Mouse (Mus musculus): ENCODE data around the gene Cd300ld2.
"Not testable (repeated sequence)": the region's sequence is repeated elsewhere in the genome, so short reads cannot be mapped to it uniquely, and the experiment has no call there.

The Cd300ld2 gene

DNA sequence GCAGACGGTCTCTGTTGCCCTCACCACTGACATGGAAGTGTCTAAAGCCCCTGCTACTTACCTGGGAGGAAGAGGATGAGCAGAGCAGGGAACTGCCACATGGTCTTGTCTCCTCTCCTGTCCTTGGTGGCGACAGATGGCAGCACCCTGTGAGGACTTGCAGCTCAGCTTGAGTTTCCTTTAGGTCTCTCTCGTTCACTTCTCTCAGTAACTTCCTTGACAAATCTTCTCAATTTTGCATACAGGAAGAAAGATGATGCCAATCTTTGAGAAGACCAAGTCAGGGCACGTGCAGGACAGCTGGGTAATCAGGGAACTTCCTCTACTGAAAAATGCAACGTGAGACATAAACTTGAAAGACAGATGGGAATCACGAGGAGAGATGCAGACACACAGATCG is at the start of gene Cd300ld2:
Cd300ld2 (minus strand) TSS at position 101 of the 400 bp plus-strand sequence.
- not testable (repeated sequence) for DNase-seq

DNA sequence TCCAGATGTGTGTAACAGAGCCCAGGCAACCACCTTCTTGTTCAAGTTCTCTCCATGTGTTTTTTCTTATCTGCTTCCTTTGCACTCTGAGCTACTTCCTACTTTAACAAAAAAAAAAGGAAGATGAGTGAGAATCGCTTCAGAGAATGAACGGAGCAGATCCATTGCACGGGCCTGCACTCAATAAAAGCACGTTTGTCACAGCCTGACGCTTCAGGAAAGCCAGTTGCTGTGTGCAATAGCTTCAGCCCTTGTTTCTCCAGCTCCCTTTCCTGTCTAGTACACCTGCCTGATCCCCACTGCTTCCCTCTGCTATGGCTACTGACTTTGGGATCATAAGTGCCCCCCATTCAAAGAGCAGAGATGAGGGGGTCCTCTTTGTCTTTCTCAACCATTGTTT is 46.1 kb upstream of the Cd300ld2 start, which contains the start of gene Cd300e:
Cd300e (minus strand) TSS at position 101 of the 400 bp plus-strand sequence.
- no peak for DNase-seq

DNA sequence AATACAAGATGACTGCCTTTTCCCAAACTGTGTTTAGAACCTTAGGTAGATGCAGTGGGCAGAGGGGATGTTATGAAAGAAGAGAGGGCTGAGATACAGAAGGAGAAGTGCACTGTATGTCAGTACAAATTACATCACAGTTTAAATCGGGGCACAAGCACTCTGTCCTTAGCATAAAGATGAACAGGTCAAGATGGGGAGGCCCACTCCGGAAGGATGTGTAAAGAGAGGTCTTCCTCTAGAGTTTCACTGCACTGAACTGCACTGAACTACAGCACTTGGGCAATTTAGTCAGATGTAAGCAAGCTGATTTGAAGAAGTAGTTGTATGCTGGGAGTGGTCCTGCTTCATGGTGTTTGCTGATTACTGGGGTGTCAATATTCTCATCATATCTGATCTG is 43.8 kb upstream of the Cd300ld2 start:
- no peak for DNase-seq

DNA sequence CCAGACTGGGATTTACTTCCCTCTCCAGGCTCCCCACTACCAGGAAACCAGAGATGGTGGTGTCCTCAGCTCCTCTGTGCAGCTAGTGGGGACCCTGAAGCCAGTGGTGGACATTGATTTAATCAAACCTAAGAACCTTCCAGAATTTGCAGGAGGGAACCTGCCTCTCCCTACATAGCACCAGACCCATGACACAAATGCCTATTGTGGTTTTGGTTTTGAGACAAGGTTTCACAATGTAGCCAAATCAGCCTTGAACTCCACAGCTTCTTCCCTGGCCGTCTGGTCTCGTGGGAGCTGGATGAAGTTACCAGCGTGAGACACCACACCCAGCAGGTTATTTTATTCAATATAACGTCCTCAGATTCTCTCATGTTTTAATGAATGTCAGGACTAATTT is 42.7 kb upstream of the Cd300ld2 start:
- DNase-seq = no peak

DNA sequence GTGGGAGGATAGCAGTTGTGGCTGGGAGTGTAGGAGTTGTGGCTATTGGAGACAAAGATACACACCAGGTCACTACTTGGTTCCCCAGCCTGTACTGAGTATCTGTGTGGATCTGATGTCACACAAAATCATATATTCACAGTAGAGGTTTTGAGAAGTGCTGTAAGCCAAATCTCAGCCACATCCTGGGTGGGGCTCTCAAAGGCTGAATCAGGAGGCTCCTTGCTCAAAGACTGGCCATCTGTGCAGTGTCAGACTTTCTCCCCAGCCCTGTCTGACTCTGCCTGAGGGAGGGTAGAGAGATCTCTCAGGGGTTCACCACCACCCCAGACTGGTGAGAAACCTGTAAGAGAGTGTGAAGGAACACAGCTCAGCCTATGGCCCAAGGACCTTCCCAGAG is 38.5 kb upstream of the Cd300ld2 start:
- DNase-seq = no peak

DNA sequence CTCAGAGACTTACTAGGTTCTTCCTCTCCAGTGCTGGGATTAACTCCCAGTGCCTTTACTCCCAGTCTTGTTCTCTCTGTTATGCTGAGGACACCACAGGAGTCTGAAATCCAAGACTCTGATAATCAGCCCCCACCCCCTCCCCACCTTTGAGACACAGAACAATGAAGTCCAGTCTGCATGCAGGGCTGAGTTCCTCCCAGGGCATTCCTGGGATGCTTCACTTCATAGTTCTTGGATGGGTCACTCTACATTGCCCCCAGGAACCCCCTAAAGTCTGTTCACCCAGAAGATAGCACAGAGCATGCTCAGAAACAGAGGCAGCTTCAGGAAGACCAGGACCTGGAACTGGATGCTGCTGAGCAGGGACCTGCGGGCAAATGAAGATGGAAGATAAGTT is 37.0 kb upstream of the Cd300ld2 start:
- no peak for DNase-seq

DNA sequence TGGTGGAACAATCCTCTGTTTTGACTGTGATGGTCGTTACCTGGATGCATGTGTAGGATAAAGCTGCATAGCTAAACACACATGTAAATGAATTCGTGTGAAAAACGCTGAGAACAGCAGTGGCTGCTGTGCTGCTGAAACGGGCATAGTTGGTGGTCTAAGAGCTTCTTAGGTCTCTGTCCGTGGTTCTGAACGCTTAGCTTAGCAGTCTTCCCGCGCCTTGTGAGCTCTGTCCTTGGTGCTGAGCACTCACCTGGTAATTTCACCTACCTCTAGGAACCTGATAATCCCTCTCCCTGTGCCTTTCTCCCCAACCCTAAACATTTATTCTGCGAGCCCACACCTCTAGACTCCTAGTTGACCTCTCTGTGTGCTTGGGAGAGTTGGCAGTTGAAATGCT is 36.2 kb upstream of the Cd300ld2 start:
- DNase-seq = peak; percentile 29 to 31

DNA sequence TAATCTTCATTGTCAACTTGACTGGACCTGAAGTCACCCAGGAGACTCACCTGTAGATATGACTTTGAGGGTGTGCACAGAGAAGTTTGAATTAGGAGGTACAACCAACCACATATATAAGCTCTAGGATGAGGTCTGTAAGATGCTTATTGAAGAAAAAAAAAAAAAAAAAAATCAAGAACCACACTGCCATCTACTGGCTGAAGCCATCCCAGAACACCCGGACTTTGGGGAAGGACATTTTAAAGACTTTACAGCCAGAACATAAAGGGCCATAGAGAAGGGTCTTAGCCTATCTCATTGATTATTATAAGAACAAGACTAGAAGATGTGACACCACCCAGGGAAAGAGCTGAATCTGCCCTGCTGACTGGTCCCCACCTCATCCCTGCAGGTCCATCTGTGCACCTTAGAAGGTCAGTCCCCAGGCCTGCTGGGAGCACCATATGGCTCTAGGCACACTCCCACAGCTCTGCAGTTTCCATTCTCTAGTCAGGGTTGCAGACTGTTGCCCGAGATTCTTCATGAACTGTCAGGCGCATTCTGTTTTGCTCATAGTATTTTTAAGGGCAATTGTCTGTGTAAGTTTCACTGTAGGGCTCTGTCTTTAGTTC is 33.4 kb upstream of the Cd300ld2 start:
- peak; percentile 14 to 32 for DNase-seq

DNA sequence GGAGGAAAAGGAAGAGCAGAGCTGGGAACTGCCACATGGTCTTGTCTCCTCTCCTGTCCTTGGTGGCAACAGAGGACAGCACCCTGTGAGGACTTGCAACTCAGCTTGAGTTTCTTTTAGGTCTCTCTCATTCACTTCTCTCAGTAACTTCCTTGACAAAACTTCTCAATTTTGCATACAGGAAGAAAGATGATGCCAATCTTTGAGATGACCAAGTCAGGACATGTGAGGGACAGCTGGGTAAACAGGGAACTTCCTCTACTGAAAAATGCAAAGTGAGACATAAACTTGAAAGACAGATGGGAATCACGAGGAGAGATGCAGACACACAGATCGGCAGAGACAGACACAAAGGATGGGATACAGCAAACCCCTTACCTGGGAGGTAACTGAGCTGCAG is 32.3 kb upstream of the Cd300ld2 start, which contains the start of gene Cd300ld3:
Cd300ld3 (minus strand) TSS at position 151 of the 400 bp plus-strand sequence.
- DNase-seq = no peak

DNA sequence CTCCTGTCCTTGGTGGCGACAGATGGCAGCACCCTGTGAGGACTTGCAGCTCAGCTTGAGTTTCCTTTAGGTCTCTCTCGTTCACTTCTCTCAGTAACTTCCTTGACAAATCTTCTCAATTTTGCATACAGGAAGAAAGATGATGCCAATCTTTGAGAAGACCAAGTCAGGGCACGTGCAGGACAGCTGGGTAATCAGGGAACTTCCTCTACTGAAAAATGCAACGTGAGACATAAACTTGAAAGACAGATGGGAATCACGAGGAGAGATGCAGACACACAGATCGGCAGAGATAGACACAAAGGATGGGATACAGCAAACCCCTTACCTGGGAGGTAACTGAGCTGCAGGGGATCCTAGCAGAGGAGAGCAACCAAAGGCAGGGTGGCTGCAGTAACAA is 21.7 kb upstream of the Cd300ld2 start, which contains the start of gene Cd300ld5:
Cd300ld5 (minus strand) TSS at position 101 of the 400 bp plus-strand sequence.
- DNase-seq = not testable (repeated sequence)

DNA sequence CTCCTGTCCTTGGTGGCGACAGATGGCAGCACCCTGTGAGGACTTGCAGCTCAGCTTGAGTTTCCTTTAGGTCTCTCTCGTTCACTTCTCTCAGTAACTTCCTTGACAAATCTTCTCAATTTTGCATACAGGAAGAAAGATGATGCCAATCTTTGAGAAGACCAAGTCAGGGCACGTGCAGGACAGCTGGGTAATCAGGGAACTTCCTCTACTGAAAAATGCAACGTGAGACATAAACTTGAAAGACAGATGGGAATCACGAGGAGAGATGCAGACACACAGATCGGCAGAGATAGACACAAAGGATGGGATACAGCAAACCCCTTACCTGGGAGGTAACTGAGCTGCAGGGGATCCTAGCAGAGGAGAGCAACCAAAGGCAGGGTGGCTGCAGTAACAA is 10.9 kb upstream of the Cd300ld2 start, which contains the start of gene Cd300ld4:
Cd300ld4 (minus strand) TSS at position 101 of the 400 bp plus-strand sequence.
- not testable (repeated sequence) for DNase-seq

DNA sequence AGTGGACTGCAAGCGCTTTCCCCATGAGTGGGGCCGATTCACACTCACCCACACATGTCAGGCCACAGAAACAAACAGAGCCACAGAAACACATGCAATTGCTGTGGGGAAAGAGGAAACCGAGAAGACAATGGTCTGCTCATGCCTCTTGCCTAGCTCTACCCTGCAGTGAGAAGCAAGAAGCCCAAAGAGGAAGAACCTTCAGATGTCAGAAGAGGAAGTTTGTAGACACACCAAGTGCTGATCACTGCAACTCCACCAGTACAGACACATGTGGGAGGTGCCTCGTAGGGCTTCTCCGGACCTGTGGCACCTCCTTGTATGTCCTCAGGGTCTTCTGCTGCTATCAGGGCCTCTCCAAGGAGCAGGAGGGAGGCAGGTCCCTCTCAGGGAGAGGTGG is 11.9 kb downstream of the Cd300ld2 start:
- peak in 1 of 2 experiments; percentile 1 for DNase-seq

DNA sequence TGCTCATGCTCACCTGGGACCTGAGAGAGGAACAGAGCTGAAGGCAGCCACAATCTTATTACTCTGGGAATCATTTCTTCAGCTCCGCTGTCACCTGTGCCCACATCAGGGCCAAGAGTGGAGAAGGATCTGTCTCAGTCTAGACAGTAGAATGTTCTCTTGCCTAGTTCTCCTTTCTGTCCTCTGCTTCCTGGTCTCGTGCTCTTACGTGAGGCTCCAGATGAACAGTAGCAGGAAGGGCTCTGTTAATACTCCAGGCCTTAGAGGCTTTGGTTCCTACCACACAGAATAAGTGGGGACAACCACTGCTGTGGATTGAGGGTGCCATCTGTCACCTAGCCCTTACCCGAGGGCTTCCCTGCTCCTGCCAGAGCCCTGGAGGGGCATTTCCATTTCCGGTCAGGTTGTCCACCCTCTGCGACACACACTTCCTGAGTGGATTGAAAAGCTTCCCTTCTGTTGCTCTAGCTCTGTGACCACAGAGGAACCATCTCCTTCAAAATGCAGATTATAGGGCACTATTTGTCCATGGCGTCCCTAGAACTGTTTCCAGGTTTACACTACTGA is 14.4 kb downstream of the Cd300ld2 start, which contains the start of gene Cd300c2:
Cd300c2 (minus strand) TSS at position 407 of the 567 bp plus-strand sequence.
- DNase-seq = no peak

DNA sequence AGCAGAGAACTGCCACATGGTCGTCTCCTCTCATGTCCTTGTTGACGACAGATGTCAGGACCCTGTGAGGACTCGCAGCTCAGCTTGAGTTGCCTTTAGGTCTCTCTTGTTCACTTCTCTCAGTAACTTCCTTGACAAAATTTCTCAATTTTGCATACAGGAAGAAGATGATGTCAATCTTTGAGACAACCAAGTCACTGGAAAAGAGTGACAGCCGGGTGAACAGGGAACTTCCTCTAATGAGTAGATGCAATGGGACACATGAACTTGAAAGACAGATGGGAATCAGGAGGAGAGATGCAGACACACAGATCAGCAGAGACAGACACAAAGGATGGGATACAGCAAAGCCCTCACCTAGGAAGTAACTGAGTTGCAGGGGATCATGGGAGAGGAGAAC is 26.2 kb downstream of the Cd300ld2 start, which contains the start of gene Cd300ld:
Cd300ld (minus strand) TSS at position 130 of the 400 bp plus-strand sequence.
- DNase-seq = no peak

DNA sequence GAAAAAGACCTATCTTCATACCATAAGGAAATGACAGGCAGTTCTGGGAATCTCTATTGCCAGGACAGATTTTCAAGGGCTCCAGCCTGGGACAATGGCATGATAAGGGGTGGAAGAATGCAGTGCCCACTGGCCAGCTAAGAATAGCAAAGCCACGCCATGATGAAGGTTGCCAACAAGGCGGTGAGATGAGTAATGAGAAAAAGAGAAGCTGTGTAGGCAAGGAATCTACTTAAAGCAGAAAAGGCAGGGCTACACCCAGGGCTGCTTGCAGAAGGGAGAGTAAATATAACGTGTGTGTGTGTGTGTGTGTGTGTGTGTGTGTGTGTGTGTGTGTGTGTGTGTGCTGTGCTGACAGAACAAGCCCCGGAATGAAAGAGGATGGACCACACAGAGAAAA is 34.1 kb downstream of the Cd300ld2 start:
- DNase-seq = no peak

DNA sequence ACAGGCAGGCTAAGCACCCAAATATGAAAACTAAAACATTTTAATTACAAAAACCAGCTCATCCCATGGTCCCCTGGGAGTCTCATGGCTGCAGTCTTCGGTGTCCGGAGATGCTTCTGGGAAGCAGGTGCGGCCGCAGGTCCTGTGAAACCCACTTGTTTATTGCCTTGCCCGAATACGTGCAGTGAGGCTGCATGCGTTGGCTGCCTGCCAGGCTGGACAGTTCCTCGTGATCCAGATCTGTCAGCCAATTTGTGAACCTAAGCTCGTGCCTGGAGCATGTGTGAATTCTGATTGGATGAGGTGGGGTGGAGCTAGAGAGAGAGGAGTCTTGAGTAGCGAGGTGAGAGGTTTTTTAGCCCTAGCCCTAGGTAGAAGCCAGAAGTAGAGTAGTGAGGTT is 43.3 kb downstream of the Cd300ld2 start:
- no peak for DNase-seq

DNA sequence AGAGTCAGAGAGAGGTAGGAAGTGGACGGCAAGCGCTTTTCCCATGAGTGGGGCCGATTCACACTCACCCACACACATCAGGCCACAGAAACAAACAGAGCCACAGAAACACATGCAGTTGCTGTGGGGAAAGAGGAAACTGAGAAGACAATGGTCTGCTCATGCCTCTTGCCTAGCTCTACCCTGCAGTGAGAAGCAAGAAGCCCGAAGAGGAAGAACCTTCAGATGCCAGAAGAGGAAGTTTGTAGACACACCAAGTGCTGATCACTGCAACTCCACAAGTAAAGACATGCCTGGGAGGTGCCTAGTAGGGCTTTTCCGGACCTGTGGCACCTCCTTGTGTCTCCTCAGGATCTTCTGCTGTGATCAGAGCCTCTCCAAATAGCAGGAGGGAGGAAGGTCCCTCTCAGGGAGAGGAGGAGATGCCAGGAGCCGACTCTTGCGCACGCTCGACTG is 47.2 kb downstream of the Cd300ld2 start, which contains the start of gene Cd300c:
Cd300c (minus strand) TSS at position 406 of the 456 bp plus-strand sequence.
- DNase-seq = no peak

DNA sequence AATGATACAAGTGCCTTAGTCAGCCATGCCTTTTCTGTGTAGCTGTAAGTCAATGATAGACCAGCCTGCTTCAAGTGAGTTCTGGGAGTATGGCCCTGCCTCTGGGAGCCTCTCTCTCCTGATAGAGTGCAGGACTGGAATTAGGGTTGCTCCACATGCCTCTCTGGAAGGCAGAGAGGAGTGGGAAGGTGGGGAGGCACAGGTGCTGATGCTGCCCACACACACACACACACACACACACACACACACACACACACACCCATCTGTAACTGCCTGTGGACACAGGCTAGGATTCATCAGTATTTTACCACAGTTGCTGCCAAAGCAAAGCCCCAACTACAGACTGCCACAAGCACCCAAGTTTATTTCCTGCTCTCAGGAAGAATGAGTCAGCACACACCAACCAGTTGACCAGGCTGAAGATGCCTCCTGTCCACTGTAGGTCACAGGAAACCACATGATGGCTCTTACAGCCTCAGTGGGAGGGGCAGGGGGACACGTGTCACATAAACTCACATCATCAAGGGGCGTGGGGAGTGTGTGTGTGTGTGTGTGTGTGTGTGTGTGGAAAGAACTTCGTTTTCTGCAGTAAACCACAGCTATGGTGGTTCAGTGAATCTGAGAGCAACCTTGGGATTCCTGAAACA is 50.7 kb downstream of the Cd300ld2 start:
- no peak for DNase-seq

DNA sequence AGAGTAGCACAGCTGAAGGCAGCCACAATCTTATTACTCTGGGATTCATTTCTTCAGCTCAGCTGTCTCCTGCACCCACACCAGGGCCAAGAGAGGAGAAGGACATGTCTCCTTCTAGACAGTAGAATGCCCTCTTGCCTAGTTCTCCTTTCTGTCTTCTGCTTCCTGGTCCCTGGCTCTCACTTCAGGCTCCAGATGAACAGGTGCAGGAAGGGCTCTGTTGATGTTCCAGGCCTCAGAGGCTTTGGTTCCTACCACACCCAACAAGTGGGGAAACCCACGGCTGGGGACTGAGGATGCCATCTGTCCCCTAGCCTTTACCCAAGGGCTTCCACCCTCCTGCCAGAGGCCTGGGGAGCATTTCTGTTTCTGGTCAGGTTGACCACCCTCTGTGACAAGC is 55.6 kb downstream of the Cd300ld2 start:
- no peak for DNase-seq

Data from B cell, adult 2 months (primary cell).